Mouse (Mus musculus) limb, embryonic 14.5 days (tissue): ENCODE measurements around the gene Igsf9b. TPM values are rescaled to one million over a fixed set of nuclear protein-coding genes. Genes with fewer than 3 reads are reported as not detected.

Source experiments
- ATAC-seq: fragments of 200-750 bp; cut with Nextera tagmentation; 2 replicates; pipeline ENCODE4 v1.8.0; 2017; ENCODE audit warnings: low read depth, moderate number of reproducible peaks, moderate TSS enrichment; ENCODE audit not compliant: low FRiP score
- DNase-seq: peaks from one replicate; pipeline ENCODE4 v3.0.0-alpha.2; 2015; ENCODE audit warnings: low spot score
- H3K27ac ChIP-seq: fragments of 300-500 bp; sonication (generic); replicated peaks from 2 replicates; pipeline ENCODE4 v1.5.1; 2014; ENCODE audit warnings: low read depth, mild to moderate bottlenecking, low read length, moderate library complexity, mixed read lengths
- H3K27me3 ChIP-seq: fragments of 300-500 bp; sonication (generic); 2 replicates; pipeline ENCODE4 v1.6.1; 2014; ENCODE audit warnings: low read length, mixed read lengths; ENCODE audit not compliant: control insufficient read depth, insufficient read depth
- H3K36me3 ChIP-seq: fragments of 300-500 bp; sonication (generic); 2 replicates; pipeline ENCODE4 v1.6.1; 2014; ENCODE audit warnings: mild to moderate bottlenecking, low read length, moderate library complexity, mixed read lengths; ENCODE audit not compliant: control insufficient read depth, insufficient read depth
- H3K4me1 ChIP-seq: fragments of 300-500 bp; sonication (generic); 2 replicates; pipeline ENCODE4 v1.6.1; 2014; ENCODE audit warnings: antibody characterized with exemption, low read length, mixed read lengths; ENCODE audit not compliant: control insufficient read depth, insufficient read depth
- H3K4me2 ChIP-seq: fragments of 300-500 bp; sonication (generic); replicated peaks from 2 replicates; pipeline ENCODE4 v1.6.1; 2014; ENCODE audit warnings: low read depth, mild to moderate bottlenecking, low read length, moderate library complexity; ENCODE audit not compliant: severe bottlenecking
- H3K4me3 ChIP-seq: fragments of 300-500 bp; sonication (generic); replicated peaks from 2 replicates; pipeline ENCODE4 v1.5.1; 2014; ENCODE audit warnings: low read length
- H3K9ac ChIP-seq: fragments of 300-500 bp; sonication (generic); 2 replicates; pipeline ENCODE4 v1.6.1; 2014; ENCODE audit warnings: mild to moderate bottlenecking, low read depth, low read length, moderate library complexity; ENCODE audit not compliant: severe bottlenecking
- H3K9me3 ChIP-seq: fragments of 300-500 bp; sonication (generic); 2 replicates; pipeline ENCODE4 v1.6.1; 2016; ENCODE audit warnings: low read length; ENCODE audit not compliant: control insufficient read depth
- POLR2A ChIP-seq: fragments of 200-500 bp; IDR thresholded peaks from 2 replicates; pipeline ENCODE4 v1.8.0; 2012; ENCODE audit warnings: inconsistent platforms, mild to moderate bottlenecking, moderate library complexity, borderline replicate concordance; ENCODE audit not compliant: insufficient read depth, insufficient read length; ENCODE audit errors: extremely low read depth
- WGBS: fragments of 180-500 bp; shearing (Covaris S2); extraction: QIAGEN DNeasy Blood & Tissue Kit; methylation state at CpG from one replicate; pipeline ENCODE4 v1.1.7; 2014; 5-methylcytosine and 5-hydroxymethylcytosine counted together
- polyA plus RNA-seq, 2 experiments: library from polyadenylated mRNA; depleted of rRNA in 1 of 2; stranded (reverse) in 1 of 2; unstranded in 1 of 2; fragments of >200 nt; fragmentation: Nextera tagmentation in 1 of 2; extraction: Ambion mirVana in 1 of 2; gene quantifications; 2 replicates each; pipeline versions ENCODE4 v1.2.1 to v1.2.3; 2012 to 2014

Igsf9b gene
- polyA plus RNA-seq, 2 experiments: 1.9 to 2.9 TPM

GRCm38 (mm10) chr9:27301486-27301885 lies 2.5 kb downstream of the Igsf9b start:
- H3K4me1 ChIP-seq: peaks cover 11% of the 10 kb centered on the region
- H3K4me2 ChIP-seq: no peak overlapping the region
- no peak overlapping the region for H3K27ac ChIP-seq
- H3K9me3 ChIP-seq: no peaks in the 10 kb centered on the region
- 27% methylated on average over 5 of the region's 5 CpGs for WGBS
- H3K36me3 ChIP-seq: no peaks in the 10 kb centered on the region
- ATAC-seq (no peak), DNase-seq (no peak)
- TF ChIP-seq POLR2A: no peak
- H3K9ac ChIP-seq: no peak overlapping the region
- peaks cover 19% of the 10 kb centered on the region for H3K27me3 ChIP-seq
- no peak overlapping the region for H3K4me3 ChIP-seq

- Histone ChIP-seq H3K9ac (no peak overlapping the region), H3K27me3 (peaks cover 19% of the 10 kb centered on the region), H3K4me2 (no peak overlapping the region), H3K27ac (no peak overlapping the region), H3K9me3 (no peaks in the 10 kb centered on the region), H3K4me3 (no peak overlapping the region), H3K4me1 (peaks cover 11% of the 10 kb centered on the region), H3K36me3 (no peaks in the 10 kb centered on the region)
- TF ChIP-seq POLR2A: no peak
- no peak for DNase-seq
- 31% methylated on average over 5 of the region's 5 CpGs for WGBS
- ATAC-seq: no peak
Measured at GRCm38 (mm10) chr9:27302291-27302690, 3.3 kb downstream of the Igsf9b start.

GRCm38 (mm10) chr9:27303571-27304484 lies 4.8 kb downstream of the Igsf9b start:
- Histone ChIP-seq H3K36me3 (no peaks in the 10 kb centered on the region), H3K27ac (no peak overlapping the region), H3K27me3 (peaks cover 19% of the 10 kb centered on the region), H3K4me2 (no peak overlapping the region), H3K4me1 (peaks cover 11% of the 10 kb centered on the region), H3K4me3 (no peak overlapping the region), H3K9ac (no peak overlapping the region), H3K9me3 (no peaks in the 10 kb centered on the region)
- DNase-seq (no peak), ATAC-seq (no peak)
- 51% methylated on average over 17 of the region's 17 CpGs for WGBS
- no peak for TF ChIP-seq POLR2A

- Histone ChIP-seq H3K9me3 (no peaks in the 10 kb centered on the region), H3K4me1 (peaks cover 11% of the 10 kb centered on the region), H3K27ac (no peak overlapping the region), H3K4me2 (no peak overlapping the region), H3K4me3 (no peak overlapping the region), H3K27me3 (peaks cover 16% of the 10 kb centered on the region), H3K36me3 (no peaks in the 10 kb centered on the region), H3K9ac (no peak overlapping the region)
- no peak for ATAC-seq
- TF ChIP-seq POLR2A: no peak
- WGBS: 62% methylated on average over 5 of the region's 5 CpGs
- no peak for DNase-seq
Measured at GRCm38 (mm10) chr9:27304485-27305102, 5.6 kb downstream of the Igsf9b start.

GRCm38 (mm10) chr9:27305502-27305901 lies 6.5 kb downstream of the Igsf9b start:
- WGBS: 66% methylated on average over 3 of the region's 3 CpGs
- Histone ChIP-seq H3K4me1 (peaks cover 7% of the 10 kb centered on the region), H3K4me3 (no peak overlapping the region), H3K4me2 (no peak overlapping the region), H3K27ac (no peak overlapping the region), H3K36me3 (no peaks in the 10 kb centered on the region), H3K9ac (no peak overlapping the region), H3K27me3 (peaks cover 6% of the 10 kb centered on the region; the same call in 1 of the 2 replicates), H3K9me3 (no peaks in the 10 kb centered on the region)
- no peak for TF ChIP-seq POLR2A
- no peak for ATAC-seq
- no peak for DNase-seq
